Mouse (Mus musculus) kidney, embryonic 15.5 days (tissue): ENCODE measurements at regions not wholly inside any gene's neighbourhood (a gene's known extent, or its start where the extent isn't known, plus 50 kb on each side); places are given as distances from the start of the nearest gene placed in this dataset.
A peak's percentile ranks its signal among the peaks of the same experiment; 100 is the strongest.

Source experiments
- ATAC-seq: fragments of 200-750 bp; cut with Nextera tagmentation; replicated peaks from 2 replicates; pipeline ENCODE4 v1.8.0; 2017; ENCODE audit warnings: moderate TSS enrichment; ENCODE audit not compliant: low FRiP score
- H3K27ac ChIP-seq: fragments of 300-500 bp; sonication (generic); 2 replicates; pipeline ENCODE4 v1.5.1; 2015; ENCODE audit warnings: mild to moderate bottlenecking, inconsistent platforms
- H3K27me3 ChIP-seq: fragments of 300-500 bp; sonication (generic); 2 replicates; pipeline ENCODE4 v1.6.1; 2015; ENCODE audit warnings: inconsistent platforms
- H3K36me3 ChIP-seq: fragments of 300-500 bp; sonication (generic); 2 replicates; pipeline ENCODE4 v1.6.1; 2015; ENCODE audit warnings: inconsistent platforms
- H3K4me1 ChIP-seq: fragments of 300-500 bp; sonication (generic); 2 replicates; pipeline ENCODE4 v1.6.1; 2015; ENCODE audit warnings: inconsistent platforms
- H3K4me2 ChIP-seq: fragments of 300-500 bp; sonication (generic); 2 replicates; pipeline ENCODE4 v1.6.1; 2015; ENCODE audit warnings: moderate library complexity, mild to moderate bottlenecking, inconsistent platforms
- H3K4me3 ChIP-seq: fragments of 300-500 bp; sonication (generic); replicated peaks from 2 replicates; pipeline ENCODE4 v1.5.1; 2015; ENCODE audit warnings: mild to moderate bottlenecking, inconsistent platforms
- H3K9ac ChIP-seq: fragments of 300-500 bp; sonication (generic); 2 replicates; pipeline ENCODE4 v1.6.1; 2015; ENCODE audit warnings: mild to moderate bottlenecking, inconsistent platforms
- H3K9me3 ChIP-seq: fragments of 300-500 bp; sonication (generic); replicated peaks from 2 replicates; pipeline ENCODE4 v1.6.1; 2016; ENCODE audit warnings: inconsistent platforms
- WGBS: fragments of 180-500 bp; shearing (Covaris S2); methylation state at CpG from one replicate; pipeline ENCODE4 v1.1.7; 2015; ENCODE audit warnings: mixed read lengths; 5-methylcytosine and 5-hydroxymethylcytosine counted together

DNA sequence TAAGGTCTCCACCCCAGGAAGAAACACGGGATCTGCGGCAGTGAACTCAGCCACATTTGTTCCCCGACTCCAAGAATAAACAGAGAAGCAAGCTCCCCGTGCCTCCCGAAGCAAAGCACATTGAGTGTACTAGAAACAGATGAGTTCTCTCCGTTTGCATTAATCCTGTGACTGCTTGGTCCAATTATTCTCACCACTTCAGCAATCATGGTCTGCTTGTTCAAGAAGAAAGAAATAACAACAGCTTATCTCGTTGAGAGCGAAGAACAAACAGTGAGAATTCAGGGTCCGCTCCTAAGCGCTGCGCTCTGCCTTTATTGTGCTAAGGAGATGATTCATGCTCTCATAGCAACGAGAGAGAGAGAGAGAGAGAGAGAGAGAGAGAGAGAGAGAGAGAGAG, 393.6 kb upstream of the Dynlrb2 start:
- no peaks in the 10 kb centered on the region for H3K36me3 ChIP-seq
- H3K9ac ChIP-seq = no peak overlapping the region
- 0 out of 2 replicates have a peak overlapping the region, but pooled peaks have one; percentile 32 for H3K27ac ChIP-seq
- ATAC-seq = no peak
- H3K4me2 ChIP-seq = no peak overlapping the region
- peaks cover 18% of the 10 kb centered on the region for H3K4me1 ChIP-seq
- 56% methylated on average over 12 of the region's 12 CpGs for WGBS
- no peak overlapping the region for H3K4me3 ChIP-seq
- H3K9me3 ChIP-seq = no peaks in the 10 kb centered on the region
- no peaks in the 10 kb centered on the region for H3K27me3 ChIP-seq

DNA sequence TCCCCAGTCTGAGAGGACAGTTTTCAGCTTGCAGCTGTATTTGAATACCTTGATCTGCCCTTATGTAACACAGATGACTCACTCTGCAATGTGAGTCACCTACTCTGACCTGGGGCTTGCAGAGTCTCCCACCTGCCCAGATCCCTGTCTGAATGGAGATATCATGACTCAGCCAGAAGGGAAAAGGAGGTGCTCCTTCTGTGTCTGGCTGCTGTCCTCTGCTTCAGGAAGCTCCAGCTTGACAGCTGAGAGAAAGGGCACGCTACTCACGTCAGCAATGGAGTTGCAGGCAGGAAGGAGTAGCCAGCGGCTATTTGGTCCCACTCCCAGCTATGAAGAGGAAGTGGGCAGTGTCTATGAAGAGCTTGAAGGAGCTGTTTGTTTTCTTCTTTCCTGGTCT, 389.1 kb upstream of the Maf start:
- 31% methylated on average over 3 of the region's 3 CpGs for WGBS
- Histone ChIP-seq H3K9me3 (no peaks in the 10 kb centered on the region), H3K27me3 (no peaks in the 10 kb centered on the region), H3K4me1 (no peaks in the 10 kb centered on the region), H3K36me3 (no peaks in the 10 kb centered on the region), H3K4me3 (no peak overlapping the region), H3K4me2 (no peak overlapping the region), H3K9ac (no peak overlapping the region), H3K27ac (no peak overlapping the region)
- ATAC-seq = no peak

DNA sequence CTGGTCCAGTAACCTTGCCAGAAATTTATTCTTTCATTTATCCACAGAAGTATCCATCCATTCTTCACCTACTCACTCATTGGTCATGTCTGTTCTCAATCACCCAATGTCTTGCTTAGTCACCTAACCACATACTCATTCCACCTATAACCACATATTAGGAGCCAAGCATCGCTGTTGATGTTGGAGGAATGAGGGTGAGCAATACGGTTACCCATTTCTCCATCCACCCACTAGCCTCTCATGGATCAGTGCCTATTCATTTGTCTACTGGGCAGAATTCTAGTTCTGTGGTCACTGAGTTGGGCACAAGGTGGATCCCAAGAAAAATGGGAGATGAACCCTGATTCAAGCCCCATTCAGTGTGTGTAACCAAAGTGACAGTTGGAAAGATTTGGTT, 375.6 kb upstream of the Maf start:
- no peak for ATAC-seq
- Histone ChIP-seq H3K4me1 (no peaks in the 10 kb centered on the region), H3K9ac (no peak overlapping the region), H3K4me3 (no peak overlapping the region), H3K27ac (no peak overlapping the region), H3K4me2 (no peak overlapping the region), H3K9me3 (no peaks in the 10 kb centered on the region), H3K36me3 (no peaks in the 10 kb centered on the region), H3K27me3 (no peaks in the 10 kb centered on the region)
- WGBS = 93% methylated on average over 2 of the region's 2 CpGs

DNA sequence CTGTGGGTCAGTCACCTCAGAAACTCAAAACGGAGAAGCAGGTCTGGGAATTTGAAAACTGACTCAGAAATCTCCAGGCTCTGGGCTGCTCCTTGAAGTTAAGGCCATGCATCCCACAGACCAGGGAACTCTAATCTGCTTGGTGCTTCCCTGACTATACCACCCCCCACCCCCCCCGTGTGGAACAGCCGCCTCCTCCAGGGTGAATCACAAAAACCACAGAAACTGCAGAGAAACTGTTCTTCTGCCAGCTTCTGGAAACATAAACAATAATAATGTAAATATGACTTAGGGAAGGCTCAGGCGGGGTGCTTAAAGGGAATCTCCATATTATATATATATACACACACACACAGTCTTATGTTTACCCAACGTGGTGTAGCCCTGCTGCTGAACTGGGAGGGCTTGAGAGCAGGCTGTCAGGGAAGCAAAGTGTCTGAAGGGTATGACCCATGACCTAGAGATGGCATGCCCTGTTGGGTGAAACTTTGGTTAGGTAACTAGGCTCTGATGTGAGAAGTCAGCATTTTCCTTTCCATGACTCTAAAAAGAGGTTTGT, 371.3 kb upstream of the Maf start:
- ATAC-seq = no peak
- Histone ChIP-seq H3K36me3 (no peaks in the 10 kb centered on the region), H3K4me1 (no peaks in the 10 kb centered on the region), H3K9me3 (no peaks in the 10 kb centered on the region), H3K9ac (no peak overlapping the region), H3K4me3 (no peak overlapping the region), H3K4me2 (no peak overlapping the region), H3K27me3 (no peaks in the 10 kb centered on the region), H3K27ac (no peak overlapping the region)
- 61% methylated on average over 5 of the region's 5 CpGs for WGBS

DNA sequence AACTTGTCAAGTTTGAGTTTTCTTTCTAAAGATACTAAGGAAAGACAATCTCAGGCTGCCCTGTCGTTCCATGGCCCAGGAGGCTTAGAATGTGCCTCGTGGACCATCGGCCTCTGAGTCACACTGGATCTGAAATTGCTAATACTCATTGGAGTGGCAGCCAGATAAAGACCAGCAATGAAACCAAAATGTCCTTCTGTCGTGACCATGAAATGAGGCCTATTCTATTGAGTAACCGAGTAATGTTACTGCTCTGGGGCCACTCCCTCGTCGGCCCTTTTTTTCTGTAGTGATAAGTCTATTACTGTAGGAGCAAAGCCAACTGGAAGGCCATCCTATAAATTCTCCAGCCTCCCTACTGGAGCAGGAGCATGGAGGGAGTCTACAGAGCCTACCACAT, 363.9 kb upstream of the Maf start:
- no peaks in the 10 kb centered on the region for H3K9me3 ChIP-seq
- H3K27me3 ChIP-seq = no peaks in the 10 kb centered on the region
- H3K4me3 ChIP-seq = no peak overlapping the region
- no peak for ATAC-seq
- no peak overlapping the region for H3K4me2 ChIP-seq
- no peak overlapping the region for H3K27ac ChIP-seq
- H3K36me3 ChIP-seq = no peaks in the 10 kb centered on the region
- H3K9ac ChIP-seq = no peak overlapping the region
- 76% methylated on average over 7 of the region's 7 CpGs for WGBS
- 0 out of 2 replicates have a peak, but pooled peaks cover 2% of the 10 kb centered on the region for H3K4me1 ChIP-seq

DNA sequence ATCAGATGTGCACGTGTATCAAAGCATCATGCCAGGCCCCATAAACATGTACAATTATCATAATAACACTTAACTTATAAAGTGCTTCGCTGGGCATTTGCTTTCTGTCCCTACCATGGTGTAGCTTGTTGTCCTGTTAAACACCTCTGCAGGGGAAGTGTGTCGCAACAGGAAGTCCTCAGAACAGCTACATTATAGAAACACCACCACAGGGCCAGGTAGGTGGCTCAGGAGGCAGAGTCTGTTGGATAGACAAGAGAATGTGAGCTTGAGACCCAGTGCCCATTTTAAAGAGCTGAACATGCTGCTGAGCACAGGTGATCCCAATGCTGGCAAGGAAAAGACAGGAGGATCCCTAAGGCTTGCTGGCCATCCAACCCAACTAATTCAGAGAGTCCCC, 361.9 kb upstream of the Maf start:
- Histone ChIP-seq H3K4me1 (0 out of 2 replicates have a peak, but pooled peaks cover 2% of the 10 kb centered on the region), H3K4me2 (no peak overlapping the region), H3K27ac (no peak overlapping the region), H3K9me3 (no peaks in the 10 kb centered on the region), H3K9ac (no peak overlapping the region), H3K36me3 (no peaks in the 10 kb centered on the region), H3K27me3 (no peaks in the 10 kb centered on the region), H3K4me3 (no peak overlapping the region)
- ATAC-seq = no peak
- 87% methylated on average over 3 of the region's 3 CpGs for WGBS

DNA sequence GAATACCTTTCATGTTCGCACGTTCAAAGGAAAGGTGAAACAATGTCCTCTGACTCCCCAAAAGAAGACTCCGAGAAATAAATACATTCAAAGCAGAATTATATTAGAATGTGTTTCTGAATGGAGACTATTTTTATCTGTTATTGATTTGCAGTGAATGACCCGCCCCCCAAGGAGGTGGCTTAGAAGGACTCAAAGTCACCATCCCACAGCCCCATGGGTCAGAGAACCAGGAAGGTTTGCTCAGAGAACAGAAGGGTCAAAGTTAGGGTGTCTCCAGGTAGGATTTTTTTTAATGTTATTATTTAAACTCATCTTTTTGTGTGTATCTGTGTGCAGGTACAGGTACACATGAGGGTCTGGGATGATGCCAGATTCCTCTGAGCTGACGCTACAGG, 360.4 kb upstream of the Maf start:
- H3K4me1 ChIP-seq = 0 out of 2 replicates have a peak, but pooled peaks cover 2% of the 10 kb centered on the region
- no peak for ATAC-seq
- H3K36me3 ChIP-seq = no peaks in the 10 kb centered on the region
- H3K4me3 ChIP-seq = no peak overlapping the region
- H3K9me3 ChIP-seq = no peaks in the 10 kb centered on the region
- no peak overlapping the region for H3K9ac ChIP-seq
- H3K4me2 ChIP-seq = no peak overlapping the region
- no peak overlapping the region for H3K27ac ChIP-seq
- 92% methylated on average over 5 of the region's 5 CpGs for WGBS
- H3K27me3 ChIP-seq = no peaks in the 10 kb centered on the region

DNA sequence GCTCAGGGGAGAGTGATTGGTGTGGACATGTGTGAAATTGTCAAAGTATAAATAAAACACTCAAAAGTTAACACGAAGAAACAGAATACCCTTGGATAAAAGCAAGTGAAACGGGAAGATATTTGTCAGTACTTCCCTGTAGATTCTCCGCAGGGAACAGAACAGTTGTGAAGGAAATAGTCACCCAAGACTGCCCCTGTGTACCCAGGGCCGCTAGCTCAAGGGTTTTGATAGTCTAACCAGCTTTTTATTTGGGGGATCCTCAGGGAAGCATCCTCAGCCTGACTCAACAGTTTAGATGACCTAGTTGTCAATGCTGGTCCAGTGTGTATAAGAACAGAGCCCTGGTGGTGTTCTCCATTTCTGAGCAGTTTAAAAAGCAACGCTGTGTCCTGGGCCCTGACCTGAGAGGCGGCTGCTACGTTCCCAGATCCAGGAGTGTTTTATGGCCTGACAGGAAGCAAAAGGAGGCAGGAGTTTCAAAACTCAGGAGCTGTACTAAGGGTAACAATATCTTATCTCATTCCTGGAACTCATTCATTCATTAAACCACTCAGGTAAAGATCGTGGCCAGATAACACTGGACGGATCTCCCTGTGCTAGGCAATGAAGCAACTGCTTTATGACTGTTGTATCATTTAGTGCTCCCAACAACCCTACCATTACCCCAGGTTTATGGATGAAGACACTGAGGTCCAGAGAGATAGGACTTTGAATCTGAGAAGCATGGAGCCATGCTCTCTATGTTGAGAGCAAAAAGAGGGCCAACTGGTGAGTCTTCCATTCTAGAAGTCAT, 359.8 kb upstream of the Maf start:
- no peak overlapping the region for H3K9ac ChIP-seq
- no peak overlapping the region for H3K27ac ChIP-seq
- 50% methylated on average over 9 of the region's 9 CpGs for WGBS
- no peak overlapping the region for H3K4me2 ChIP-seq
- no peaks in the 10 kb centered on the region for H3K36me3 ChIP-seq
- ATAC-seq = no peak
- H3K4me3 ChIP-seq = no peak overlapping the region
- no peaks in the 10 kb centered on the region for H3K9me3 ChIP-seq
- H3K4me1 ChIP-seq = 0 out of 2 replicates have a peak, but pooled peaks cover 2% of the 10 kb centered on the region
- no peaks in the 10 kb centered on the region for H3K27me3 ChIP-seq

DNA sequence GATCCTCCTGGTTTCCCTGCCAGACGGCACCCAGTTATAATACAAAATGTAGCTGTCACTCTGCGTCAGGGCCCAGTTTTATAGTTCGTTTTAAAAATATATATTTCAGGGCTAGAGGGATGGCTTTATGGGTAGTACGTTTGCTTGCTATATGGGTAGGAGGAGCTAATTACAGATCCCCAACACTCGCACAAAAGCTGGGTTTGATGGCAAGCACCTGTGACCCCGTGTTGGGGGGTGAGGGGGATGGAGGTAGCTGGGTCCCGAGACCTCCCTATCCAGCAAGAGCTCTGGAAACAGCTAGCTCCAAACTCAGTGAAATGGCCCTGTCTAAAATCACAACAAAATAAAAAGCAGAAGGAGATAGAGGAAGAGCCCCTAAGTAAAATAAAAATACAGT, 358.3 kb upstream of the Maf start:
- no peak overlapping the region for H3K4me2 ChIP-seq
- H3K4me1 ChIP-seq = 0 out of 2 replicates have a peak, but pooled peaks cover 2% of the 10 kb centered on the region
- H3K9ac ChIP-seq = no peak overlapping the region
- no peaks in the 10 kb centered on the region for H3K36me3 ChIP-seq
- ATAC-seq = no peak
- no peak overlapping the region for H3K27ac ChIP-seq
- no peaks in the 10 kb centered on the region for H3K9me3 ChIP-seq
- no peak overlapping the region for H3K4me3 ChIP-seq
- WGBS = 80% methylated on average over 7 of the region's 7 CpGs
- H3K27me3 ChIP-seq = no peaks in the 10 kb centered on the region

DNA sequence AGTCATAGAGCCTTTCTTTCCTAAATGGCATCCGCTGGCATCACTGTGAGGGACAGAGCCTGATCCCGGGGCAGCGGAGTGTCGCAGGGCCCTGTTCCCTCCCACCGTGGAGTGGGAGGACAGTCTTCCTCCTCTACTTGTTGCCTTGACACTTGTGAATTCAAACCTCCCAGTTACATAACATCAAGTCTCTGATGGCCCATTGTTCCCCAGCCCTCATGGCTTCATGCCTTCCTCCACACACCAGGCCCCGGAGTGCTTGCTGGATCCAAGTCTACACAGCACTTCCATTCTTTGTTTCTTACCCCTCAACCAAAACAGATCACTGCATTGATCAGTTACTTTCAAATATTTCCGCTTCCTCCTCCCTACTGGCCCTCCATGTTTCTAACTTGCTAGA, 357.7 kb upstream of the Maf start:
- no peaks in the 10 kb centered on the region for H3K27me3 ChIP-seq
- no peak for ATAC-seq

DNA sequence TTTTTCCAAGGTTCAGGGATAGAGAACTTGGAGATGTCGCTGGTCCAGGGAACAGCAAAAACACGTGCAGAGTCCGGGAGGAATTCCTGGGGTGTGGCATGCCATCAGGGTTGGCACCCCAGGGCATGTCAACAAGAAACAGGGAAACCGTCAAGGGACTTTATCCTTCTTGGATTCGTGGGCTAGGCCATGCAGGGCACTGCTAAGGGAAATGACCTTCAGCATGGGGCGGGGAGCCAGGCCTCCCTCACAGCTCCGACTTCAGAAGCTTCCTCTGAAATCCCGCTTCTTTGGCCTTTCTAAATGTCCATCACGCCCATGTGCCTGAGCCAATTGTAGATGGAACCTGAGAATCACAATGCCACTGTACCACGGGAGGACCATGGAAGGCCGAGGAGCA, 357.0 kb upstream of the Maf start:
- no peak overlapping the region for H3K4me3 ChIP-seq
- 85% methylated on average over 11 of the region's 11 CpGs for whole genome bisulfite sequencing
- H3K9ac ChIP-seq = no peak overlapping the region
- H3K4me1 ChIP-seq = 0 out of 2 replicates have a peak, but pooled peaks cover 2% of the 10 kb centered on the region
- no peak overlapping the region for H3K4me2 ChIP-seq
- no peaks in the 10 kb centered on the region for H3K9me3 ChIP-seq
- no peak overlapping the region for H3K27ac ChIP-seq
- no peaks in the 10 kb centered on the region for H3K36me3 ChIP-seq
- no peaks in the 10 kb centered on the region for H3K27me3 ChIP-seq
- no peak for ATAC-seq

More for the DNA sequence above, 357.7 kb upstream of the Maf start:
- H3K9me3 ChIP-seq = no peaks in the 10 kb centered on the region
- H3K4me1 ChIP-seq = 0 out of 2 replicates have a peak, but pooled peaks cover 2% of the 10 kb centered on the region
- WGBS = 94% methylated on average over 7 of the region's 7 CpGs
- H3K4me2 ChIP-seq = no peak overlapping the region
- H3K9ac ChIP-seq = no peak overlapping the region
- H3K36me3 ChIP-seq = no peaks in the 10 kb centered on the region
- no peak overlapping the region for H3K27ac ChIP-seq
- no peak overlapping the region for H3K4me3 ChIP-seq

DNA sequence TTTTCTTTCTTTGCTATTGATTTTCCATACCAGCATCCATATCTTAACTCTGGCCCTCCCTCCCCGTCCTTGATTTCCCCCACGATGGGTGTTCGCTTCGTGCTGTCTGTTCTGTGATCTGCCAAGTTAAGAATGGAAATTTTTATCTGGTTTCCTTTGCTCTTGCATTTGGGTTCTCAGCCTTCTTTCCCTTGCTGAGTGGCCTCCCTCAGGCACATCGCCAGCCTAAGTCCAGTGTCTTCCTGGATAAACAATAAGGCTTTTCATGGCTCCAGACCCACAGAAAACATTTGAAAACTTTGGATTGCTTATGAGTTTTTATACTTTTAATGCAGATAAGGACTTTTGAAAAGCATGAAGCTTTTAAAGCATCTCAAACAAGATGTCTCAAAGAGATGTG, 355.9 kb upstream of the Maf start:
- Histone ChIP-seq H3K9me3 (no peaks in the 10 kb centered on the region), H3K4me1 (0 out of 2 replicates have a peak, but pooled peaks cover 2% of the 10 kb centered on the region), H3K4me3 (no peak overlapping the region), H3K27ac (no peak overlapping the region), H3K36me3 (no peaks in the 10 kb centered on the region), H3K4me2 (no peak overlapping the region), H3K27me3 (no peaks in the 10 kb centered on the region), H3K9ac (no peak overlapping the region)
- WGBS = 76% methylated on average over 5 of the region's 5 CpGs
- ATAC-seq = no peak
